Mouse (Mus musculus): ENCODE data around the gene Pdzd2. TPM values are rescaled to one million over a fixed set of nuclear protein-coding genes. Genes with fewer than 3 reads are reported as not detected.

The Pdzd2 gene
- polyA plus RNA-seq, 1 experiment from 2014 or later = 3.4 TPM

DNA sequence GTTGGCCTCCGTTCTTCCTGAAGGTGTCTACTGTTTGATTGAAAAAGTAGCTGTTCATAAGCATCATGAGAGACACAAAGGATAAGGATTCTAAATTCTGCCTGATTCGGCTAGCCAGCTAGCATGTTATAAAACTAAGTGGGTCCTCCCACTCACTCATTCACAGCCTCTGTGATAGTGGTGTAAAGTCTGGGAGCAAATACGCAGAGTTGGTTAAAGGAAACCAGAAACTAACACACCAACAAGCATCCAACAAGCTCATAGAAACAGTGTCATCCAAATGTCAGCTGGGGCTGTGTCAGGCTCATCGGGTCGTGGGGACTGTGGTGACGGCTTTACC is 377.1 kb downstream of the Pdzd2 start:
- no peaks in the 10 kb centered on the region for H3K27me3 ChIP-seq (ENCODE audit: control insufficient read depth, insufficient read depth, low read length)
- no peak for DNase-seq (ENCODE audit: low spot score)
- 89% methylated on average over 6 of the region's 6 CpGs for WGBS

DNA sequence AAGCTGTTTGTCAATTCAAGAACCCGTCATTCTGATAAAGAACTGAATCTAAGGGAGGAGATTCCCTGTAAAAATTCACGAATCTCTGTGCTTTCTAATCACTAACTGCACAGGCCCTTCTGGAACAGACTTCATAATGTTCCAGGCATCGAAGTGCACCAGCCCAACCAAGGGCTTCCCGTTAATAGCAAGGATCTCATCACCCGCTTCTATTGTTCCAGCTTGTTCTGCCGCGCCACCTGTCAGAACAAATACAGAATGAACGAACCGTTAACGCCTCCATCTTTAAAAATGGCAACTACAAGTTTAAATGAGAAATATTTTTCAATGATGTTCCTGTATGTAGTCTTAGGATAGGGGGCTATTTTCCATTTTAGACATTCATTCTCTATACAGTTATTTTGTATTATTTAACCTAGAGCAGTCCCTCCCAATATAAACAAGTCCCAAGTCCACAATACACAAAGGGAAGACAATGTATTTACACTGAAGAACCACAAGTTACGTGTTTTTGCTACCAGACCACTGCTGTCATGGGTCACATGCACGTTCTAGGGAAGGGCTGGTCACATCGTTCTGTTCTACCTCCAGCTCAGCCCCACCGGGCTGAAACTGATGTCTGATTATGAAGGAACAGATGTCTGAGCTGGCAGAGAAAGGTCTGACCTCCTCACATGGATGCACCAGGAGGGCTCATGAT is 377.6 kb downstream of the Pdzd2 start:
- H3K27ac ChIP-seq (replicated peaks; ENCODE audit: low read depth, low read length) = no peak overlapping the region
- WGBS = 91% methylated on average over 14 of the region's 14 CpGs
- ATAC-seq (replicated peaks; ENCODE audit: insufficient number of reproducible peaks, low FRiP score, low TSS enrichment, low read depth) = no peak

More for the DNA sequence above, 377.1 kb downstream of the Pdzd2 start:
- no peaks in the 10 kb centered on the region for H3K36me3 ChIP-seq (replicated peaks; ENCODE audit: control insufficient read depth, insufficient read depth, low read depth, low read length)
- no peaks in the 10 kb centered on the region for H3K4me1 ChIP-seq (ENCODE audit: control insufficient read depth, insufficient read depth, low read length)
- no peak overlapping the region for H3K4me3 ChIP-seq (ENCODE audit: low read depth, low read length)
- no peak overlapping the region for H3K27ac ChIP-seq (replicated peaks; ENCODE audit: low read depth, low read length)
- no peak for ATAC-seq (replicated peaks; ENCODE audit: insufficient number of reproducible peaks, low FRiP score, low TSS enrichment, low read depth)
- no peak overlapping the region for H3K9ac ChIP-seq (replicated peaks; ENCODE audit: low read length)
- H3K4me2 ChIP-seq (ENCODE audit: low read depth, low read length) = no peak overlapping the region
- no peaks in the 10 kb centered on the region for H3K9me3 ChIP-seq (replicated peaks; ENCODE audit: control insufficient read depth, low read length)

DNA sequence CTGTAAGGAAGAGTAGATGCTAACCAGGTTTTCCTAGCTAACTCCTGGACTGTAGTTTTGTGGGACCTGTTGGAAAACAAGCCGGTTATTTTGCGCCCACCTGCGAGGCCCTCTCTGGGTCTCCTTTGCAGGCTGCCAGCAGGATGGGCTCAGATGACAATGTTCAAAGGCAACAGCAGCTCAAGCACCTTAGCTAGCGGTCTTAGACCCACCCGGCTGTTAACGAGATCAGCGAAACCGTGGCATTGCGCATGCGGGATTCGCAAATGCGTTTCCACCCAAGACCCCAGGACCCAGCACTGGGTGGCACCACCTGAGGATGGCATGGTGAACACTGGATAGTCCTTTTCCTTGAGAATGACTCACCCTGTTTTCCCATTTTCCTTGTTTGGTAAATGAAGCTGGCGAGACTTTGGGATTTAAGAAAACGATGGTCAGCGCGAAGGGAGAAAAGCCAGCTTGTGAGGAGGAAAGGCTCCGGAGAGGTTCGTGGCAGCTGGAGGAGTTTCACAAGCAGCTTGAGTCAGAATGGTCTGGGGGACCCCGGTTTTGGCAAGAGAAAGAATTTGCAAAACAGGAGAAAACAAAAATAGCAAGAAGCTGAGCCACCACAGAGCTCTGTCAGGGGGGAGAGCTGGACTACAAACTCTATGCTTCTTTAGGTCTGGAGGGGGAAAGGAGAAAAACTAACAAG is 379.1 kb downstream of the Pdzd2 start:
- no peak overlapping the region for H3K27ac ChIP-seq (replicated peaks; ENCODE audit: low read depth, low read length)
- H3K9ac ChIP-seq (replicated peaks; ENCODE audit: low read length) = no peak overlapping the region
- ATAC-seq (replicated peaks; ENCODE audit: insufficient number of reproducible peaks, low FRiP score, low TSS enrichment, low read depth) (no peak), DNase-seq (ENCODE audit: low spot score) (no peak)
- no peaks in the 10 kb centered on the region for H3K27me3 ChIP-seq (ENCODE audit: control insufficient read depth, insufficient read depth, low read length)
- no peak overlapping the region for H3K4me3 ChIP-seq (ENCODE audit: low read depth, low read length)
- H3K9me3 ChIP-seq (replicated peaks; ENCODE audit: control insufficient read depth, low read length) = no peaks in the 10 kb centered on the region
- H3K36me3 ChIP-seq (replicated peaks; ENCODE audit: control insufficient read depth, insufficient read depth, low read depth, low read length) = no peaks in the 10 kb centered on the region
- WGBS = 80% methylated on average over 19 of the region's 19 CpGs
- no peak overlapping the region for H3K4me2 ChIP-seq (ENCODE audit: low read depth, low read length)
- no peaks in the 10 kb centered on the region for H3K4me1 ChIP-seq (ENCODE audit: control insufficient read depth, insufficient read depth, low read length)

More for the DNA sequence above, 377.6 kb downstream of the Pdzd2 start:
- DNase-seq (ENCODE audit: low spot score) = no peak
- H3K9ac ChIP-seq (replicated peaks; ENCODE audit: low read length) = no peak overlapping the region
- H3K4me2 ChIP-seq (ENCODE audit: low read depth, low read length) = no peak overlapping the region
- H3K27me3 ChIP-seq (ENCODE audit: control insufficient read depth, insufficient read depth, low read length) = no peaks in the 10 kb centered on the region
- no peak overlapping the region for H3K4me3 ChIP-seq (ENCODE audit: low read depth, low read length)
- no peaks in the 10 kb centered on the region for H3K36me3 ChIP-seq (replicated peaks; ENCODE audit: control insufficient read depth, insufficient read depth, low read depth, low read length)
- no peaks in the 10 kb centered on the region for H3K4me1 ChIP-seq (ENCODE audit: control insufficient read depth, insufficient read depth, low read length)
- H3K9me3 ChIP-seq (replicated peaks; ENCODE audit: control insufficient read depth, low read length) = no peaks in the 10 kb centered on the region

DNA sequence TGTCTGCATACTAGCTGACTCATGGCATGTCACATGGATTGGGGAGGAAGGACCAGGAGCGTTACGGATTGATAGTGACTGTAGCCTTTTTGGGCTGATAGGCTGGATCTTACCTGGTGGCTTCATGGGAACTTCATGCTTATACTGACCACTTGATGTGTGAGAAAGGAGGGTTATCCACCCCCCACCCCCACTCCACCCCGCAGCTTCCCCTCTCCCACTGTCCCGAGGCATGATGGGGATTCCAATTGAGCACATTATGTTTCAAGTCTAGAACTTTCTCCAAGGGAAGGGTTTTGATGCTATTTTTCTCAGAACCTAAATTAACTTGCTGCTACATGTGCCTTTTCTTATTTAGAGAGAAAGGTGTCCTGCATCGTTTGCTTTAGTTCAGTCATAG is 381.3 kb downstream of the Pdzd2 start:
- H3K4me3 ChIP-seq (ENCODE audit: low read depth, low read length) = no peak overlapping the region
- DNase-seq (ENCODE audit: low spot score) = no peak
- no peak overlapping the region for H3K27ac ChIP-seq (replicated peaks; ENCODE audit: low read depth, low read length)
- no peak overlapping the region for H3K4me2 ChIP-seq (ENCODE audit: low read depth, low read length)
- H3K27me3 ChIP-seq (ENCODE audit: control insufficient read depth, insufficient read depth, low read length) = no peaks in the 10 kb centered on the region
- no peak for ATAC-seq (replicated peaks; ENCODE audit: insufficient number of reproducible peaks, low FRiP score, low TSS enrichment, low read depth)
- H3K36me3 ChIP-seq (replicated peaks; ENCODE audit: control insufficient read depth, insufficient read depth, low read depth, low read length) = peaks cover 1% of the 10 kb centered on the region
- no peaks in the 10 kb centered on the region for H3K9me3 ChIP-seq (replicated peaks; ENCODE audit: control insufficient read depth, low read length)
- H3K4me1 ChIP-seq (ENCODE audit: control insufficient read depth, insufficient read depth, low read length) = no peaks in the 10 kb centered on the region
- H3K9ac ChIP-seq (replicated peaks; ENCODE audit: low read length) = no peak overlapping the region
- WGBS = 95% methylated on average over 5 of the region's 5 CpGs

DNA sequence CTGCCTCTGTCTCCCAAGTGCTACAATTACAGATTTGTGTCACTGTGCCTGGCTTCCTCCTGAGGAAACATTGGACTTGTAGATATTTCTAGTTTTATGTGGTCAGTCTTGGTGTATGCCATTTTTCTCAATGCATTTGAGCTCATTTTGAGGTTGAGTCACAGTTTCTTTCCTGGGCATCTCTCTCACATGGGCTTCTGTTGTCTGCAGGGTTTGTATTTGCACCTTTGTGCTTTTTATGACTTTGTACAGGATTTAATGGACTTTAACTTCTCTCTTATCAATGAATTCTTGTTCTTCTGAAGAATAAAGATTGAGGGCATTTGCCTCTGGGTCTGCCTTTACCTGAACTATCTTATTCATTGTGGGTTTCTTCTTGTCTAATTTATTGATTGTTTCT is 382.3 kb downstream of the Pdzd2 start:
- Histone ChIP-seq H3K27me3 (ENCODE audit: control insufficient read depth, insufficient read depth, low read length) (no peaks in the 10 kb centered on the region), H3K4me2 (ENCODE audit: low read depth, low read length) (no peak overlapping the region), H3K27ac (replicated peaks; ENCODE audit: low read depth, low read length) (no peak overlapping the region), H3K4me3 (ENCODE audit: low read depth, low read length) (no peak overlapping the region), H3K36me3 (replicated peaks; ENCODE audit: control insufficient read depth, insufficient read depth, low read depth, low read length) (peaks cover 3% of the 10 kb centered on the region), H3K9ac (replicated peaks; ENCODE audit: low read length) (no peak overlapping the region), H3K9me3 (replicated peaks; ENCODE audit: control insufficient read depth, low read length) (no peaks in the 10 kb centered on the region), H3K4me1 (ENCODE audit: control insufficient read depth, insufficient read depth, low read length) (no peaks in the 10 kb centered on the region)
- DNase-seq (ENCODE audit: low spot score) = no peak
- no peak for ATAC-seq (replicated peaks; ENCODE audit: insufficient number of reproducible peaks, low FRiP score, low TSS enrichment, low read depth)

DNA sequence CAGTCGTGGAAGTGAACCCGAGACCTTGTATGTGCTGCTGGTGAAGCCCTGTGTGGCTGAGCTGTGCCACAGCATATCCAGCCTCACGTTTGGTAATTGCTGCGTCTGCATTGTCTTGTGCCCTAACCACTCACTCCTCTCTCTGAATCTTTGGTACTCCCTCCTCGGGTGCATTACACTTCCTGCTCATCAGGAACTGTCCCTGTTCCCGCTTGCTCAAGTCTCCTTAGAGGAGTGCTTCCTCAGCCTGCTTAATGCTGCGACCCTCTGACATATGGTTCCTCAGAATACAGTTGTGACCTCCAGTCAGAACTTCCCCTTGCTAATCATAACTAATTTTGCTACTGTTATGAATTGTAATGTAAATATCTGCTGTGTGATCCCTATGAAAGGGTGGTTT is 383.8 kb downstream of the Pdzd2 start:
- H3K27ac ChIP-seq (replicated peaks; ENCODE audit: low read depth, low read length) = no peak overlapping the region
- no peak overlapping the region for H3K4me3 ChIP-seq (ENCODE audit: low read depth, low read length)
- H3K9ac ChIP-seq (replicated peaks; ENCODE audit: low read length) = no peak overlapping the region
- H3K4me1 ChIP-seq (ENCODE audit: control insufficient read depth, insufficient read depth, low read length) = no peaks in the 10 kb centered on the region
- no peak overlapping the region for H3K4me2 ChIP-seq (ENCODE audit: low read depth, low read length)
- ATAC-seq (replicated peaks; ENCODE audit: insufficient number of reproducible peaks, low FRiP score, low TSS enrichment, low read depth) (no peak), DNase-seq (ENCODE audit: low spot score) (no peak)
- WGBS = 80% methylated on average over 7 of the region's 7 CpGs
- H3K27me3 ChIP-seq (ENCODE audit: control insufficient read depth, insufficient read depth, low read length) = no peaks in the 10 kb centered on the region
- peaks cover 3% of the 10 kb centered on the region for H3K36me3 ChIP-seq (replicated peaks; ENCODE audit: control insufficient read depth, insufficient read depth, low read depth, low read length)
- no peaks in the 10 kb centered on the region for H3K9me3 ChIP-seq (replicated peaks; ENCODE audit: control insufficient read depth, low read length)

DNA sequence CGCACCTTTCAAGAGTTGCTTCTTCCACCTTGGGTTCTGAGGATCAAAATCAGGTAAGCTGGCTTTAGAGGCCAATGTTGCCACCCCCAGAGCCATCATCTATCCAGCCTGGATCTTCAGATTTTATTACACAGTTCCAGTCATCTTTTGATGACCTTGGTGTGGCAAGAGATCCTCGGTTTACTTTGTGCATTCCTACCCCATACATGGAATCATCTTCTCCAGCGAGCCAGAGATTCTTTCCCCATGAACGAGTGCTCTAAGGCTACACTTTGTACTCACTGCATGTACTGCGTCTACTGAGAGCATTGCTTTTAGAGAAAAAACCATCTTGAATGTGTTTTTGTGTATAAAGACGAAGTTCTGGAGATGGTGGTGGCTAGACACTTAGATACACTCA is 384.5 kb downstream of the Pdzd2 start:
- peaks cover 3% of the 10 kb centered on the region for H3K36me3 ChIP-seq (replicated peaks; ENCODE audit: control insufficient read depth, insufficient read depth, low read depth, low read length)
- no peak overlapping the region for H3K4me2 ChIP-seq (ENCODE audit: low read depth, low read length)
- no peaks in the 10 kb centered on the region for H3K9me3 ChIP-seq (replicated peaks; ENCODE audit: control insufficient read depth, low read length)
- WGBS = 88% methylated on average over 6 of the region's 6 CpGs
- no peak for DNase-seq (ENCODE audit: low spot score)
- no peaks in the 10 kb centered on the region for H3K27me3 ChIP-seq (ENCODE audit: control insufficient read depth, insufficient read depth, low read length)
- no peak overlapping the region for H3K9ac ChIP-seq (replicated peaks; ENCODE audit: low read length)
- no peak overlapping the region for H3K27ac ChIP-seq (replicated peaks; ENCODE audit: low read depth, low read length)
- ATAC-seq (replicated peaks; ENCODE audit: insufficient number of reproducible peaks, low FRiP score, low TSS enrichment, low read depth) = no peak
- no peak overlapping the region for H3K4me3 ChIP-seq (ENCODE audit: low read depth, low read length)
- H3K4me1 ChIP-seq (ENCODE audit: control insufficient read depth, insufficient read depth, low read length) = no peaks in the 10 kb centered on the region

DNA sequence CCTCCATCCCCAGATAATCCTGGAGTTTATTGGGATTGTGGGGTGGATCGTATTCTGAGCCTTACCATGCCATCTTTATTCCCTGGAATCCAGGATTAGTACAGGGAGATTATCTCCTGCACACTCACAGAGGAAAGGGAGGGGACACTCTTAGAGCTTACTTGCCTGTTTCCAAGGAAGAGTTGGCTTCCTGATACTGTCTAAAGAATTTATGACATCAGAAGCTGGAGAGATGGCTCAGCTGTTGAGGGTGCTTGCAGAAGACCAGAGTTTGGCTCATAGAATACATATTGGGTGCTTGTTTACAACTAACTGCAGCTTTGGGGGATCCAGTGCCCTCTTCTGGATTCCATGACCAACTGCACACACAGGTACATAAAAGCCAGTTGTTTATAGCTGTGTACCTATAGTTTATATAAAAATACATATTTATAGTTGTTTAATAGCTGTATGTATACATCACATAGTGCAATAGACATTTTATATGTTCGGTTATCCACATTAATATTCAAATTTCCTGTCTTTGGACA is 385.4 kb downstream of the Pdzd2 start:
- Histone ChIP-seq H3K9ac (replicated peaks; ENCODE audit: low read length) (no peak overlapping the region), H3K4me2 (ENCODE audit: low read depth, low read length) (no peak overlapping the region), H3K4me1 (ENCODE audit: control insufficient read depth, insufficient read depth, low read length) (no peaks in the 10 kb centered on the region), H3K9me3 (replicated peaks; ENCODE audit: control insufficient read depth, low read length) (no peaks in the 10 kb centered on the region), H3K27me3 (ENCODE audit: control insufficient read depth, insufficient read depth, low read length) (no peaks in the 10 kb centered on the region), H3K36me3 (replicated peaks; ENCODE audit: control insufficient read depth, insufficient read depth, low read depth, low read length) (peaks cover 3% of the 10 kb centered on the region), H3K4me3 (ENCODE audit: low read depth, low read length) (no peak overlapping the region), H3K27ac (replicated peaks; ENCODE audit: low read depth, low read length) (no peak overlapping the region)
- ATAC-seq (replicated peaks; ENCODE audit: insufficient number of reproducible peaks, low FRiP score, low TSS enrichment, low read depth) (no peak), DNase-seq (ENCODE audit: low spot score) (no peak)
- 92% methylated on average over 2 of the region's 2 CpGs for WGBS

Data from embryonic facial prominence, embryonic 11.5 days (tissue).